Mouse (Mus musculus) left cerebral cortex, postnatal 10 days (tissue): ENCODE results near the gene Txnrd1. TPM values are rescaled to one million over a fixed set of nuclear protein-coding genes. Genes with fewer than 3 reads are reported as not detected.

Experiments used
- DNase-seq, 2 experiments: peaks; one replicate each; pipeline ENCODE4 v3.0.0; 2021 to 2022; ENCODE audit warnings: low spot score in 2 of 2, mixed read lengths in 1 of 2; ENCODE audit errors: extremely low spot score in 1 of 2
- intact Hi-C: fragments of 180-260 bp; cut with DNase I; formaldehyde crosslinking; loops from one replicate; pipeline ENCODE4 v1.15.1; 2025
- total RNA-seq, 2 experiments: library from RNA; stranded (reverse); gene quantifications; 2 replicates each; pipeline ENCODE4 v1.2.3; 2021

Gene Txnrd1
- total RNA-seq, 2 experiments from 2014 or later: 49.7 to 65.9 TPM

DNA sequence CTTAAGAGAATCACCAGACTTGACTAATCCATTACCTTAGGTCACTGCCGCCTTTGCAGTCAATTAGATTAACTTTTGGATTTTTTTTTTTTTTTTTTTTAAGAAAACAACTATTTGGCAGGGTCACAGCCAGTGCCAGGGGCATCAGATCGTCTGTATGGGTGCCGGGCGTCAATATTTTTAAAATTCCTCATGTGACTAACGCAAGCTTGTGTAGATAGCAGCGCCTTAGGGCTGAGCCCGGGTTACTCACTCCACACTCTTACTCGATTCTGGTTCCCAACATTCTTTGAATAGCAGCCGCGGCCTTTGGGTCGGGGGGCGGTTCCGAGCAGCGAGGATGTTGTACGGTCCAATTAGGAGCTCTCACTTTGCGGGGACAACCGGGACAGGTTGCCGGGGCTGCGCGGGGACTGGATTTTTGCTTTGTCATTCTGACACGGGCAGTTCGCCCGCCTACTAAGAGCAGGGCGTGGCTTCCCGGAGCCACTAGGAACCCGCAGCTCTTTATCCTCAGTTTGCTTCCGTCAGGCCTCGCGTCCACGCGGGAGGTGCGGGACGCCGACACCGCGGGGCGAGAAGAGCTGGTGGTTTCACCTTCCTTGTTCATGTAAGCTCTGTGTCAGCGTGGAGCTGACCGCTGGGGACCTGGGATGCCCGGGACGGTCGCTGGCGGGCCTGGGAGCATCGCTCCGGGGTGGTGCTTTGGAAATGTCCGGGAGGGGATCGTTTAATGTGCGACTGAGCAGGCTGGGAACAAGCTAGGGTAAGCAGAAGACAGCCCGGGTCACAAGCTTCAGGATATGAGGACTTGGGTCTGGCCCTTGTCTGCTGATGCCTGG is 25.2 kb downstream of the Txnrd1 start:
- DNase-seq: peak; percentile 87 to 94
- intact Hi-C loops: loop anchor here (5.0 kb wide), 1 partner anchor 47 kb away; no protein-coding TSS in a partner anchor

DNA sequence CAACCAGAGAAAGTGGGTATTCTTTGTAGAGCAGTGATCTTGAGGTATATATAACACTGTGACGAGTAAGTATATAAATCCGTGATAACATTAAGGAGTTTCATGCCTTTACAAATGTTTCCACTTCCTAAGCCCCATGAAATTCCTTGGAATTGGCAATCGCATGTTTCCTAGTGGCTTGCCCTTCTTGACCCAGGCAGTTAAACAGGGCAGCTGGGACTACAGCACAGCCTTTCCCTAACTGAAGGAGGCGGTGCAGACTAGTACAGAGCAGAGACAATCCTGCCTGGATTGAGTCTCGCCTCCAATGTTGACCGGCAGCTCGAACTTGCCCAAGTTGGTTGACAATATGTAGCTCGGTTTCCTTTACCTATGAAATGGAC is 25.8 kb downstream of the Txnrd1 start:
- DNase-seq: peak in 1 of 2 experiments; percentile 43
- intact Hi-C loops: loop anchor here (5.0 kb wide), 1 partner anchor 47 kb away; no protein-coding TSS in a partner anchor

DNA sequence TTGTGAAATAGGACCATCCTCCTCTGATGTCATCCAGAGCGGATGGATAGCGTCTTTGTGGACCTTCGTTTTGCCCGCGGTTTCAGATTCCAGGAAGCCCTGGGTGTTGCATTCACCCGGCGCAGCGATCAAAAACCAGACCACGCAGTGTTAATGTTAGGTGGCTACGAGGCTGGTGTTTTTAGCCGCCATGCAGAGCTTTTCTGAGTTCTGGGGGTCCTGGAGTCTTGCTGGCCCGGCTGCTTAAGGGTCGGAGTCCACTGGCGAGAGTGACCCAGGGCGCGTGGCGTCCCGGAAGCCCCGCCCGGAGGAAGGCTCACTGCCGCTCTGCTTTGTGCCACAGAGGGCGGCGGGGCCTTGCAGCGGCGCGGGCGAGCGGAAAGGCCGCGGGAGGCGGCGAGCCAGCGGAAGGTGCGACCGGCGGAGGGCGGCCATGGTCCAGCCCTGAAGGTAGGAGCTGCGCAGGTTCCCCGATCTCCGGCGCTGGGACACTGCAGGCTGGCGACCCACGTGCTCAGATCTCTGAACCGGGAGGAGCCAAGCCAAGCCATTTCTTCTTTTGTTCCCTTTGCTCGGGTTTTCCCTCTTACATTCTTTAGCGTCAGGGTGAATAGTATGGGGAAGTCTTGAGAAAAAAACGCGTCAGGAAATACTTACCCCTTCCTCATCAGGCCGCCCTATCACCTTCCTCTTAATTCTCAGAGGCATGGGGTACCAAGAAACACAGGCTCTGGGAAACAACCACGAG is 26.6 kb downstream of the Txnrd1 start:
- intact Hi-C loops: no loop called here
- DNase-seq: peak; percentile 17 to 79

DNA sequence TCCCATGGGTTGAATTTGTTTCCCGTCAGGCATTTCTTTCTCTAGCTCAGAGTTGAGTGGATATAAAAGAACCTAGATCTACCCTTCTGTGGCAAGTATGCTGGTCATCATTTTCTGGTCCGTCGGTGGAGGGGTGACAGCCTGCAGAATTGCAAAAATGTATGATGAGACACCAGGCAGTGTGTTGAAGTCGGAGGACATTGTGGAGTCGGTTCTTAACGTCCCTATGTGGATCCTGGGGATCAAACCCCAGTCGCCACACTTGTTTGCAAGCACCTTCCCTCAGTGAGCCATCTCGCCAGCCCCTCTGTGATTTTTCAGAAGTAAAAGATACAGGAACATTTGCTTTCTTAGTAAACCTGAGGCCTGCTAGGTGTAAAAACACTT is 27.2 kb downstream of the Txnrd1 start:
- intact Hi-C loops: no loop called here
- DNase-seq: no peak

DNA sequence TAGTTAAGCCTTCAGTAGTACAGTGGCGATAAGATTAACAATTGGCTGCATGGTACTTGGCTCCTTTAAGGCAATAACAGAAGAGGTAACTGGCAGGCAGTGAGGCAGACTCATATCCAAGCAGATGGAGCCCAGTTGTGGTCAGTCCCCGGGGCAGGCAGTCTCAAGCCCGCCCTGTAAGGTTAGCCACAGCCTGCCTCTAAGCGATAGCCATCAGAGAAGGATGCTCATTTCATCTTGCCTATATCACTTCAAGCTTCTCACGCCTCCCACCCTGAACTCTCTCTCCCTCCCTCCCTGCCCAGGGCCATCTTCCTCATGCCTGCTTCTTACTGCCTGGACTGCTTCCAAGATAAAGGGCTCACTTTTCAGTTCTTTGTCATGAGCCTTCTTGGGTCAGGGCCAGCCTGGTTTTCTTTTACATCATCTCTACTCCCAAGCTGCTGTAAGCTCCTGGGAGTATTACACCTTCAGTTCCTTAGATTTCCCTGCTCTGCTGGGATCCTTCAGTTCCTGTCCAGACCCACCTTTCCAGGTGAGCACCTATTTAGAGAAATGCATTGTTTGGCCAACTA is 29.4 kb downstream of the Txnrd1 start:
- intact Hi-C loops: no loop called here
- DNase-seq: no peak

DNA sequence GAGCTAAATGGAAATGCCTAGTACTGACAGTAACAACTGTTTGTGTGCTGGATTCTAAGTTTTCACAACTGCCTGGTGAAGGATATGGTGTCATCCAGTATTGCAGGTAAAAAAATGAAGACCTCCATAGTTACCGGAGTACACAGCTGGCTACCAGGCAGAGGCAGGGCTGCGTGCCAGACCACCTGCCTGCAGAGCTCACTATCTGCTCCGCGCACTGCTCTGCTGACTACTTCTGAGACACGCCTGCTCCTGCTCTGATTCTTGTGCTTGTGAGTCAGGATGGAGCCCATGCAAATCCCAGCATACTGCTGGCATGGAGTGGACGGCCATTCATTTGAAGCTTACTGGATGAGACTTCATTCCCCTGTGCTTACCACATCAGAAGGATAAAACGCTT is 30.1 kb downstream of the Txnrd1 start:
- intact Hi-C loops: no loop called here
- DNase-seq: peak in 1 of 2 experiments; percentile 45

DNA sequence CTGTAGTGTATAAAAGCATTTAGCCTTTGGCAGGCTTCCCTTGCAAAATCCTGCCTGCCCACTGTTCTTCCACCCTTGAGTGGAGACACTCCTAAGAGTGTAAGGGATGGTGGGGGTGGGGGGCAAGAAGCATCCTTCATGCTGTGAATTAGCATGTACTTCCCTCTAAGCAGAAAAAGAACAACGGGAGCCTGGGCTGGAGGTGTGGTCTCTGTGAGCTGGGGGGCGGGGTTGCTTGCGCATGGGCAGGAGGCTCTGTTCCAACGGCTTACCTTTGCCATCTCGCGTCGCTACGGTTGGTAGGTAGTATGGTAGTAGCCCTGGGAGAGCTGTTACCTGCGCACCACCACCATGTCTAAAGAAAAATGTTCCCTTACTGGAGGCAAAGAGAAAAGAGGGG is 32.6 kb downstream of the Txnrd1 start, which contains the start of gene Eid3:
Gene Eid3 (plus strand): TSS at position 271 of the 400 bp plus-strand sequence.
- intact Hi-C loops: no loop called here
- DNase-seq: no peak

DNA sequence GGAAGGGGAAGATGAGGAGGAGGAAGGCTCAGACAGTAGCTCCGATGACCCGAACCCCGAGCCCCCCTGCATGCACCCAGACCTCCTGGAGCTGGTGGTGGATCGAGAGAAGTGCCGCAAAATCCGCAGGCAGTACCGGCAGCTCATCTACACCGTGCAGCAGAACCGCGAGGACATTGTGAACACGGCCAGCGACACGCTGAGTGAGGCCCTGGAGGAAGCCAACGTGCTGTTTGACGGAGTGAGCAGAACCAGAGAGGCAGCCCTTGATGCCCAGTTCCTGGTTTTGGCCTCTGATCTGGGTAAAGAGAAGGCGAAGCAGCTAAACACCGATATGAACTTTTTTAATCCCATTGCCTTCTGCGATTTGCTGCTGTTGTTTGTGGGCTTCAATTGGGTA is 33.1 kb downstream of the Txnrd1 start:
- intact Hi-C loops: no loop called here
- DNase-seq: no peak

DNA sequence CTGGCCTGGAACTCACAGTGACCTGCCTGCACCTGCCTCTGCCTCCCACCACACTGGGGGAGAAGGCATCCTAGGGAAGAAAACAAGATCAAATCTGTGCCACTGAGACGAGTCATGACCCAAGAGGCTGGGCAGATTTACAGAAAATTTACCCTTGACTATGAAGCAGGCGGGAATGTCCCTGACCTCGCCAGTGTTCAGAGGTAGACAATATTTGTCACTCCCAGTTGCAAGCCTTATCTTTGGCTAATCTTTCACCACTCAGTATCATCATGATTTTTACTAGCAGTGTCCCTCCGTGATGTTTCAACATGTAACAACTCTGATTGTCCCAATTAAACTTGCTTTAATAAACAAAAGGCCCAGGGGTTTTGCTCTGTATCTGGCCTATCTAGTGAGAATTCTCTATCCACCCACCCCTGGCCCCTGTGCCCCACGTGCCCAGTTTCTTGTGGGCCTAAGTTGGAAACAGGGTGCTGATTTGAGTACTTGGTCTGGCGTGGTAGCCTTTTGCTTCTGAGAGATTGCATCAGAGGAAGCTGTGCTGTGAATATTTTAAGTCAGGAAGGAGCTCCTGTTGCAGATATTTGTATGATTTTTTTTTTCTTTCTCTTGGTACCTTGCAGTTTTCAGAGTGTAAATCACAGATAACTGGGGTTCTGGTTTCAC is 34.8 kb downstream of the Txnrd1 start:
- intact Hi-C loops: no loop called here
- no peak for DNase-seq

DNA sequence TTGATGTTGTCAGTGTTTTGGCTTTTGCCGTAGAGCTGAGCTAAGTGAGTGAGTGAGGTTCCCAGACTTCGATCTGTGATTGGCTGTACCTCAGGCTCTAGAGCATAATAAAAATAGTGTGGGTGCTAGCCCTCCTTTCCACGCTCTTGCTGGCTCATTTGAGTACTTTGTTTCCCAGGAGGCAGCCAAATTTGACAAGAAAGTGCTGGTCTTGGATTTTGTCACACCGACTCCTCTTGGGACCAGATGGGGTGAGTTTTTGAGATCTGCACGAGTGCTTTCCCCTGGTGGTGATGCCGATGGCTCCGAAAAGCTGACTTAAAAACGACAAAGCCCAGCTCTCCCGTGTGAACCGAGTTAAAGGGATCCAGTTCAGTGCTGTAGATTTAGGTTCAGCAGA is 41.7 kb downstream of the Txnrd1 start:
- DNase-seq: no peak
- intact Hi-C loops: no loop called here

DNA sequence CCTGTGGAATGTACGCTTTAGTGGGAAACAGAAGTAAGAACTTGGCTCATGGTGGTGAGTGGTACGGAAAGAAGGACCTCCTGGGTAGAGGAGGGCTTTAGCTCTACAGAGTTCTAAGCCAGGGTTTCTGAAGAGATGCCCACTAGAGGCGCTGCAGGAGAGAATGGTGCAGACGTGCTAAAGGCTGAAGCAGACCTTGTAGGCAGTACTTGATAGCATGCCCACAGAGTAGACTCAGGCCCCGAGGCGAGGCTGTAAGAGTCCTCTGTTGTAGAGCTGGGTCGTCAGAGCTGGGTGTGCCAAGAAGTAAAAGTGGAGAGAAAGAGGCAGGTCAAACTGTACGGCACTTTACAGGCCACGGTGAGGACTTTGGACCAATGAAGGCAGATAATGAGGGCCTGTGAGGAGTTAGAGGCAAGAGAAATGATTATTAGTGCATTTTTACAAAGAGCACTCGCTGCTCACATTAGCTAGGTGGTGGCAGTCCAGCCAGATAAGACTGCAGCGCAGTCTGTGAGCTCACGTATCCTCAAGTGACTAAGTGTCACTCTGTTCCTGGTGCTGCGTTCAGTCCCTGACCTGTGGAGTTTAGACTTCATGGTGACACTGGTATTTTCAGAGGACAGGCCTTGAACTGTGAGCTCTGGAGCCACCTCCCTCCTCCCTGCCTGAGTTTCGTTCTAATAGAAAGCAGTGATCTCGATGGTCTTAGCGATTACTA is 42.5 kb downstream of the Txnrd1 start:
- peak in 1 of 2 experiments; percentile 53 for DNase-seq
- intact Hi-C loops: no loop called here

DNA sequence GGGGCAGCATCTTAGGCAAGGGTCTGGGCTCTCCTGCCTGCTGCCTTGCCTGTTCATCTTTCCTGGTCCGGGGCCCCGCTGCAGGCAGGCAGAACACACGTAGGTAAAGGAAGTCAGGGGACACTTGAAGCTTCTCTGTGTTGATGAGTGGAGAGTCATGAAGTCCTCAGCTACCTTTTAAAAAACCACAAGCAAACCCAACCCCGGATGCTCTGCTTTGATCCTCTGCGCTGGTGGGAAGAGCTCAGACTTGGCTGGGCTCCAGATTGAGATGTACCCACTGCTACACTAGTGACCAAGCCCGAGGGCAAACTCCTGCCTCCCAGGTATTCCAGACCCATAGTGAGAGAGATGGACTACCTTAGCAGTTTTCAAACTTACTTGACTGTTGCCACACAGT is 53.6 kb downstream of the Txnrd1 start:
- no peak for DNase-seq
- intact Hi-C loops: no loop called here

DNA sequence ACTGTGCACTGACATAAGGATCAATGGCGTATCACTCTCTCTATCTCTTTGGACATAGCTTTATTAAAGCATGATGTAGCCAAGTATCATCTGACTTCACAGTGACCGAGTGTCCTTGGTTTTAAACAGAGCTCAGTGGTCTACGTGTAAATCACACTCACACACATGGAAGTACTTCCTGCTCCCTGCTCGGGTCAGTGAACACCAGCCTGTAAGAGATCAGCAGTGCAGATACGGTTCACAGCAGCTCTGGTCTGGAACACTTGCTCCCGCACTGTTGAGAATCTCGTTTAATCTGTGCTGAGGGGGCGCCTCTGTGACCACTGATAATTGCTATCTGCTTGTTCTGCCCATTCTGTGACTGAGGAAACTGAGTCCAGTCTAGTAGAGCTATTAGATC is 54.8 kb downstream of the Txnrd1 start:
- intact Hi-C loops: no loop called here
- DNase-seq: no peak

DNA sequence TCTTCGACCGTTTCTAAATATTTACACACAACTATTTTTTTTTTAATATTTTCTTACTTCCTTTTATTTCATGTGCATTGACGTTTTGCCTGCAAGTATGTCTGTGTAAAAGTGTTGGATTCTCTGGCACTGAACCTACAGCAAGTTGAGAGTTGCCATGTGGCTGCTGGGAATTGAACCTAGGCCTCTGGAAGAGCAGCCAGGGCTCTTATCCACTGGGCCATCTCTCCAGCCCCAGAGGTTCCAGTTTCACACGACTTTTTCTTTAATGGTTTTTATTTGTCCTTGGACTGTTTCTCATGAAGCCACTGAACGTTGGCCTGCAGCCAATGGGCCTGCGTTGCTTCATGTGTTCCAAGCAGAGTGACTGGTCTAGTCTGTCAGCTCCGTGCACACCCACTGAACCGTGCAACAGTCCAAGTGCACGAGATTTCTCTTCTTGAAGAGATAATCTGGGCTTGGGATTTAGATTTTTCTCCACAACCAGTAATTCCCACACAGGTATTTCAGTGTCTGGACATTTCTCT is 55.8 kb downstream of the Txnrd1 start:
- intact Hi-C loops: no loop called here
- peak in 1 of 2 experiments; percentile 49 for DNase-seq

DNA sequence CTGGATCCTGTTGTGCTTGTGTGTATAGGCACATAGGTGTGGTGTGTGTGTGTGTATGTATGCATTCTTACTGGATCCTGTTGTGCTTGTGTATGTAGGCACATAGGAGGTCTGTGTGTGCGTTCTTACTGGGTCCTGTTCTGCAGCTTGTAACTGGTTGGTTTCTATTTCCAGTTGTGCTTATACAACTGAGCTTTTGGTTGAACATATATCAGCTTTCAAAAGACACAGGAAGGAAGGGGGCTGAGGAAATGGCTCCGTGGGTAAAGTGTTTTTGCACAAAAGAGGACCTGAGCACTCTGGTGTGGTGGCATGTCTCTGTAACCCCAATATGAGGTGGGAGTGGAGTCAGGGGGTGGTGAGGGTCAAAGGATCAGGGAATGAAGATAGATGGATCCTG is 57.2 kb downstream of the Txnrd1 start:
- intact Hi-C loops: no loop called here
- no peak for DNase-seq

DNA sequence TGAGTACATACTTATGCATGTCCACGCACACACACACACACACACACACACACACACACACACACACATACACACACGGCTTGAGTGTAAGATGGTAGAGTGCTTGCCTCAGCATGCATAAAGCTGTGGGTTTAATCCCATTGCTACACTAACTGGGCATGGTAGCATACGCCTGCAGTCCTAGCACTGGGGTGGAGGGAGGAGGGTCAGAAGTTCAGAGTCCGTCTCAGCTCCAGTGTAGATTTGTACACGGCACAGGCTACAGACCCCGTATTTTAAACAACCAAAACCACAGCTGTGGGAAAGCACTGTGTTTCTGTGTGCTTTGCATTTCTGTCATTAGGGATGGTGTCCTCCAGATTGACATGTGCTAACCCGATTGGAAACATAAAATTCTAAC is 57.7 kb downstream of the Txnrd1 start:
- intact Hi-C loops: no loop called here
- DNase-seq: no peak

DNA sequence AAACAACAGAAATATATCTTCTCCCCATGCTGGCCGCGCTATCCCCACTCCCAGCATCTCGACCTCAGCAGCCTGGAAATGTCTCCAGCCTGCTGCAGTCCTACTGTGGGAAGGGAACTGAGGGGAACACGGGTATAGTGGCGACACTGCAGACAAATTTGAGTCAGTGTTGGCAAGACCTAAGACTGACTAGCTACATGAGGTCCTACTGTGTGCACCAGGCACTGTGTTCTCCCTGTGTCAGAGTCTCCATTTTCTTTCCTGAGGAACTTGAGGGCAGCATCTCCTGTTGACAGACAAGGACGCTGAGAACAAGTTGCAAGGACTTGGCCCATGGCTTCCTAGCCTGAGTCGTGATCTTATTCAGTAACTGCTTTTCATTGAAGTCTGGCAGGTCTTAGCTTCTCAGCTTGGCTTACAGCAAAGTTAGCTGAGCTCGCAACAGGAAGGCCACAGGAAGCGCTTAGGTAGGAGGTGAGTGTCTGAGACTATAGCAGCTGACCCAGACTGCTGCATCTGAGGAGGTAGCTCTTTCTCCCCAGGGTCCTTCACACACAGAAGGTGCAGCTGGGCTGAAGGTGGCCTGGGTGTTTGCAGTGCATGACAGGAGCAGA is 58.8 kb downstream of the Txnrd1 start:
- intact Hi-C loops: no loop called here
- no peak for DNase-seq
